Mouse (Mus musculus) telencephalon, adult 2 months (tissue): ENCODE results near the gene Gm21858.
"Not testable (repeated sequence)": the region's sequence is repeated elsewhere in the genome, so short reads cannot be mapped to it uniquely, and the experiment has no call there.

Experiments used
- DNase-seq: peaks from one replicate; pipeline ENCODE4 v3.0.0-alpha.2; 2011; ENCODE audit warnings: low read depth, low spot score

Gene Gm21858

GRCm38 (mm10) chrY:55731456-55731855, at the start of gene Gm21858:
Gene Gm21858, plus strand, starts transcription at chrY:55731756.
- DNase-seq = not testable (repeated sequence)
